ENCODE assay signal across 7 mouse cellular contexts in genomic region chr6:84014961-84015683, GRCm38 (mm10). TPM values are rescaled to one million over a fixed set of nuclear protein-coding genes. Genes with fewer than 3 reads are reported as not detected.
DNase-seq lines count a peak whose midpoint lies in the region; ATAC-seq lines count a peak whose summit lies in the region.
"Not testable (repeated sequence)": the region's sequence is repeated elsewhere in the genome, so short reads cannot be mapped to it uniquely, and the experiment has no call there.

No protein-coding gene starts in this region.

- ATAC-seq in kidney, embryonic 16.5 days (ENCODE audit: low FRiP score, low TSS enrichment), result peak; percentile 9; the same call in 1 of the 2 replicates
- 0 out of 2 replicates have a peak, but pooled peaks have one; percentile 19 for ATAC-seq in liver, embryonic 16.5 days (ENCODE audit: low read depth)

- WGBS in kidney, embryonic 16.5 days, result 53% methylated on average over 4 of the region's 4 CpGs
- WGBS in liver, embryonic 16.5 days (ENCODE audit: insufficient replicate concordance), result 38% methylated on average over 4 of the region's 4 CpGs

- H3K27ac ChIP-seq in kidney, embryonic 16.5 days (ENCODE audit: low read length), result peak overlapping the region; percentile 59
- H3K27ac ChIP-seq in liver, embryonic 16.5 days (ENCODE audit: low read length), result not testable (repeated sequence)

- H3K4me1 ChIP-seq in kidney, embryonic 16.5 days (ENCODE audit: insufficient read depth, low read length), result peaks cover 23% of the 10 kb centered on the region
- H3K4me1 ChIP-seq in liver, embryonic 16.5 days (ENCODE audit: control insufficient read depth, low read depth, low read length), result not testable (repeated sequence)

- peak; percentile 95 for DNase-seq in NIH3T3 (ENCODE audit: low read depth)
- DNase-seq in cerebellum, postnatal 10 days, result peak; percentile 16 to 27
- peak; percentile 63 for DNase-seq in gastrocnemius, postnatal 14 days
- DNase-seq in heart, postnatal 14 days, result peak; percentile 59 to 77
- DNase-seq in ovary, adult 18-20 months (ENCODE audit: low spot score), result peak; percentile 29

- H3K9ac ChIP-seq in kidney, embryonic 16.5 days (replicated peaks; ENCODE audit: low read length); liver, embryonic 16.5 days (ENCODE audit: low read depth, low read length): not testable (repeated sequence)

- H3K4me3 ChIP-seq in kidney, embryonic 16.5 days (ENCODE audit: low read length); liver, embryonic 16.5 days (ENCODE audit: low read depth, low read length): not testable (repeated sequence)

- H3K9me3 ChIP-seq in kidney, embryonic 16.5 days (ENCODE audit: low read length); liver, embryonic 16.5 days (replicated peaks; ENCODE audit: control insufficient read depth, low read length): not testable (repeated sequence)

- H3K4me2 ChIP-seq in kidney, embryonic 16.5 days (replicated peaks; ENCODE audit: low read depth, low read length); liver, embryonic 16.5 days (ENCODE audit: low read depth, low read length): not testable (repeated sequence)

- intact Hi-C loops in gastrocnemius, postnatal 14 days (cut with DNase I; ENCODE audit: low total_unique reads), result not testable (repeated sequence)
- intact Hi-C loops in heart, postnatal 14 days (cut with DNase I), result loop anchor here (1.0 kb wide), 1 partner anchor 46 kb away; no protein-coding TSS in a partner anchor

- H3K27me3 ChIP-seq in kidney, embryonic 16.5 days (ENCODE audit: insufficient read depth, low read length), result not testable (repeated sequence)
- peaks cover 14% of the 10 kb centered on the region for H3K27me3 ChIP-seq in liver, embryonic 16.5 days (ENCODE audit: control insufficient read depth, insufficient read depth, low read depth, low read length)

- not testable (repeated sequence) for H3K36me3 ChIP-seq in kidney, embryonic 16.5 days (ENCODE audit: insufficient read depth, low read length); liver, embryonic 16.5 days (ENCODE audit: control insufficient read depth, insufficient read depth)

RNA-seq across cellular contexts. Expression of gene Dysf, which starts 6.7 kb away (rescaled TPM):
- total RNA-seq in gastrocnemius, postnatal 14 days (2021), result 10 to 100 TPM; 92.7 to 95.6 TPM
- 100 to 1,000 TPM; 115 to 119 TPM for total RNA-seq in heart, postnatal 14 days (2021)
- polyA plus RNA-seq in kidney, embryonic 16.5 days (2015; fragmentation: Nextera tagmentation; extraction: Ambion mirVana), result 16.8 and 17.2 TPM in 2 replicates
- 2.1 and 2.8 TPM in 2 replicates for polyA plus RNA-seq in liver, embryonic 16.5 days (2015; fragmentation: Nextera tagmentation; extraction: Ambion mirVana)

Comparison
In these comparisons a context has a peak if more than half of its experiments do, and no peak if none do; other contexts are left out.
1. DNase-seq: peak in every context shown above with its lines; median percentile 95 in NIH3T3; 68 in heart, postnatal 14 days; 63 in gastrocnemius, postnatal 14 days; 29 in ovary, adult 18-20 months; 22 in cerebellum, postnatal 10 days.